Mouse (Mus musculus) kidney, postnatal 36 days (tissue): Measurements from ENCODE around the gene Arel1.
A peak's percentile ranks its signal among the peaks of the same experiment; 100 is the strongest.

ENCODE experiments used
- DNase-seq, 2 experiments: peaks; one replicate each; pipeline ENCODE4 v3.0.0; 2021 to 2022; ENCODE audit warnings: mixed read lengths in 2 of 2

Arel1 gene

GRCm38 (mm10) chr12:84970428-84971096, at the start of gene Arel1, which contains the start of gene Fcf1:
Gene Arel1 (minus strand): TSS chr12:84970900.
Gene Fcf1 (plus strand): TSS chr12:84970897.
- peak; percentile 93 to 94 for DNase-seq

DNA sequence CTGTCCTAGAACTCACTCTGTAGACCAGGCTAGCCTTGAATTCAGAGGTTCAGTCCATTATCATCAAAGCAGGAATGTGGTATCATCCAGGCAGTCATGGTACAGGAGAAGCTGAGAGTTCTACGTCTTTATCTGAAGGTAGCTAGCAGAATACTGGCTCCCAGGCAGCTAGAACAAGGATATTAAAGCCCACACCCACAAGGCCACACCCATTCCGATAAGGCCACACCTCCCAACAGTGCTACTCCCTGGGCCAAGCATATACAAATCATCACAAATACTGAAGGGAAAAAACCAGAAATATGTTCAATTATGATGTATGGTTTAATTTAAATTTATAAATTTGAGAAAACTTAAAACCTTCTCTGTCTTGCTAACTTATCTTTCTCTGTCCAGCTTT, 41.5 kb upstream of the Arel1 start:
- no peak for DNase-seq

DNA sequence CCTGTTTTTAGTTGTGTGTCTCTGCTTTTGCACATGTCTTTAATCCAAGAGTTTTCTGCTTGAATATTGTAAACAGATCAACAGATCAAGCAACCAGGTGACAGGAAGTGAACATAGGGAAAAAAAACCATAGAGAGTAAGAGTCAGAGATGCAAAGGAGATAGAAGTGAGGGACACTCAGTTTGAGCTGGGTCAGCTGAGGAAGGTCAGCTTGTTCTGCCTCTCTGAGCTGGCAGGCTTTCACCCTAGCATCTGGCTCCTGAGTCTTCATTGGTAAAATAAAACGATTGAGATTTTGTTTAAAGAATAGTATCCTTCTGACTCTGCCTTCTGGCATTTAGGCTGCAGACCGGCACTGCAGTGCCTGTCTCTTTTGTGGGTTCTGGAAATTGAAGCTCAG, 39.8 kb upstream of the Arel1 start:
- DNase-seq, result no peak

DNA sequence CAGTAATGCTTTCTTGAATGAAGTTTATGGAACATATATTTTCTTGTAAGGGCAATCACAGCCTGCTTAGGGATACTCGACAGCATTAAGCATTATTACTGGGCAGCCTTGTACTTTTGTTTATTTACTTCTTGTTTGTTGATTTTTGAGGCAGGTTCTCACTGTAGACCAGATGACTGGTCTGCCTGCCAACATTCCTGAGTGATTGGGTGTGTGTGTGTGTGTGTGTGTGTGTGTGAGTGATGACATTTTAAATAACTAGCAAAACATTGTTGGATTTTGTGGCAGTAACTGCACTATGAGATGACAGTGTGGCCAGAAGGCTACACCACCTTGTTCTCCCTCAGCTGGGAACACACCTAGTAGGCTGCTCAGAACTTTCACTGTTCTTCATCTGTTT, 39.1 kb upstream of the Arel1 start:
- peak; percentile 19 to 21 for DNase-seq

DNA sequence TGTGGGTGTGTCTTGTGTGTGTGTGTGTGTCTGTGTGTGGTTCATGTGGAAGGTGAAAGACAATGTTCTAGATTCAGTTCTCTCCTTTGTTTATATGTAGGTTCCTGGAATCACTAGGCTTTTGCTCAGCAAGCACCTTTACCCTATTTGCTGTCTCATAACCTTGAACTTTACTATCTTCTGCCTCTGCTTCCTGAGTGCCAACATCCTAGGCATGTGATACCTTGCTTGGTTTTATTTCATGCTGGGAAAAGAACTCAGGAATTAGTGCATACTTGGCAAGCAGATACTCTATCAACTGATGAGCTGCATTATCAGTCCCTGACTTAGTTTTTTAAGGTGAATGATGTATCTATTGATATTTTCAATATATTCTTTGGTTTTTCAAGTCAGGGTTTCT, 36.3 kb upstream of the Arel1 start:
- DNase-seq, result no peak

DNA sequence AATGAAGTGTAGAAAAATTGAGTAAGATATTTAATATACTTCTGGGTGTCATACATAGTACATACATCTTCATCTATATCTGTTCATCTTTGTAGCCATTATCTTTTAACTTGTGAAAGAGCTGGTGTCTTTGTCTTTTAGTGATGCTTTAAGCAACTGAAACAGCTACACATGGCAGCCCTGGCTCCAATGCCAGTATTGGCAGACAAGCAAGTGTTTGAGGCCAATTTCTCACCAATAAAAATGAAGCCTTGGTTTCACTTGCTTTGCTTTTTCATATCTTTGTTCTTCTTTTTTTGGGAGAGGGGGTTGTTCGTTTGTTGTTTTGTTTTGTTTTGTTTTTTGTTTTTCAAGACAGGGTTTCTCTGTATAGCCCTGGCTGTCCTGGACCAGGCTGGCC, 35.5 kb upstream of the Arel1 start:
- DNase-seq, result no peak

DNA sequence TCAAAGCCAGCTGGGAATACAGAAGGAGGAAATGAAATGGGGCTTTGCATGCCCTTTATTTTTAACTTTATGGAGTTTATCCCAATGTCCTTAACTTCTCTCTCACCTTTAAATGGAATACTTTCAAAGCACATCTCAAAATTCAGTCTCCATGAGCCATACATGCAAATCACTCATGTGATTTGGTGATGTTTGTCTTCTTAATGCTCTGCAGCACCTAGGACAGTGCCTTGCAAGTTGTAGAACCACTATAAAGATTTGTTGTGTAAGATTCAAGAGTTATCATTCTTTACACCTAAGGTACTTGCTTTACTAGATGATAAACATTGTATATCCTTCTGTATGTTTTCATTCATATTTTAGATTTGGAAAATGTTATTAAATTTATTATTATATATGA, 28.4 kb upstream of the Arel1 start:
- no peak for DNase-seq

- DNase-seq, result peak; percentile 34 to 67
Measured at GRCm38 (mm10) chr12:84996501-84997398, 26.1 kb upstream of the Arel1 start.

DNA sequence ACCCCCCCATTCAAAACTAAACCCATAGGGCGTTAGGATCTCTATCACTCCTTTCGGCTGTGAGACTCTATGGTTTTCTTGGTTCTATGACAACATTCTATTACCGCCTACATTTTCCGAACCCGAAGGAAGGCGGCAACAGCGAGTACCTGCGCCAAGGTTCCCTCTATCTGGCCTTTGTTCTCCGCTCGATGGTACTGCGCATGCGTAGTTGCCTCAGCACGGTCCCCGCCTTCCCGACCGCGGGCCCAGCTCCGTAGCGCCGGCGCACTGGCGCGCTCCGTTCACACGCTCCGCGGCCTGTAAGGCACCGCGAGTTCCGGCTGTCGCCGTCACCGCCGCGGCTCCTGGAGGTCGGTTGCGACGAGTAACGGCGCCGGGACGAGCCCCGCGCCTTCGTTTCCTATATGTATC, 25.4 kb upstream of the Arel1 start, which contains the start of gene Ylpm1:
TSS of gene Ylpm1 (plus strand) at position 239 of the 414 bp plus-strand sequence.
- peak; percentile 97 to 98 for DNase-seq

- DNase-seq, result no peak
Measured at GRCm38 (mm10) chr12:84995112-84995761, 24.5 kb upstream of the Arel1 start.

GRCm38 (mm10) chr12:84989456-84989855, 18.8 kb upstream of the Arel1 start:
- DNase-seq, result peak in 1 of 2 experiments; percentile 9

GRCm38 (mm10) chr12:84979264-84979862, 8.7 kb upstream of the Arel1 start:
- DNase-seq, result no peak

- no peak for DNase-seq
Measured at GRCm38 (mm10) chr12:84969656-84970427, 858 bp downstream of the Arel1 start.

DNA sequence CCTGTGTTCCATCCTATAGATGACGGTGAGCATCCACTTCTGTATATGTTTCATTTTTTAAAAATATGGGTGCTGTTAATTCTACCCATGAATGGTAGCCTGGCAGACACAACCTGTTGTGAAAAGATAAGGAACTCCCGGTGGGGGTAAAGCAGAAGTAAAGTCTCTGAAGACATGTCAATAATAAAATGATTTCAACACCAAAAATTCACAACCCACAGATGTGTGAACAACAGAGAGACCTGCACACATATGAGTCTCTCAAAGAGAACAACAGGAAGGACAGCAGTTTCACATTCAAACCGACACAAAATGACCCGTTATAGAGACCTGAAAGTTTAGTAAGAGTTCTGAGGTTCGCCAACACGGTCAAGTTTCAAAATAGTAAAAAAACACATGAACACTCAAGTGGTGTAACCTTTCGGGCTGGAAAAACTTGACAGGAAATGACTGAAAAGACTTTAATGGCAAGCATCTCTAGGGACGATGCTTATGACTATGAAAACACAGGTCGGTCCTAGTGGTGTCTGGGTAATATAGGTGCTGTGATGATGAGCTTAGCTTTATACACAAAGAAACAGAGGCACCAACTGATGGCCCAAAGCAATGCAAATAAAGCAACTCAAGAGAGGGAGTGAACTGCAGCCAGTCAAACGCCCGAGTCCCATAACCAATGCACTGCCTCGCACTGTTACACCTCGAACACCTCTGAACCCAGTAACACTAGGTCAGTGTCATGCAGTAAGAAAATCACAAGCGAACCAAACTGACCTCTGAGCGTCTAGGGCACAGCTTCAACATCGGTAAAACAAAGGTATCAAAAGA, 1.7 kb downstream of the Arel1 start:
- no peak for DNase-seq

GRCm38 (mm10) chr12:84962606-84963005, 8.1 kb downstream of the Arel1 start:
- DNase-seq, result no peak

- DNase-seq, result no peak
Measured at GRCm38 (mm10) chr12:84958794-84959356, 11.8 kb downstream of the Arel1 start.

DNA sequence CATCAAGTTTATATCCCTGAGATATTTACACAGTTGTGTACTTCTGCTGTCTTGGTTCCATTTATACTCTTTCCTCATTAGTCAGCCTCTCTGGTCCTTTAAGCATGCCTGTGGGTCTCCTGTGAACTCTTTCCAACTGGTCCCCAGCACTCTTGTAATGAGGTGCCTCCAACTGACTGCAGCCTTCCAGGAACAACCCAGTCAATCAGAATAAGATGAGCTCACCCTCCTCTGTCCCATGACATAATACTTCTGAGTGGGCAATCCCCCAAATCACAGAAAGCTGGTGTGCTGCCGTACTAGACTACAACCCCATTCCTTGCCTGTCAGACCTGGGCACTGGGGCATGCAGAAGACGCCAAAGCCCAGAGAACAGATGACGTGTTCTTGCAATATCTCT, 14.4 kb downstream of the Arel1 start:
- no peak for DNase-seq

DNA sequence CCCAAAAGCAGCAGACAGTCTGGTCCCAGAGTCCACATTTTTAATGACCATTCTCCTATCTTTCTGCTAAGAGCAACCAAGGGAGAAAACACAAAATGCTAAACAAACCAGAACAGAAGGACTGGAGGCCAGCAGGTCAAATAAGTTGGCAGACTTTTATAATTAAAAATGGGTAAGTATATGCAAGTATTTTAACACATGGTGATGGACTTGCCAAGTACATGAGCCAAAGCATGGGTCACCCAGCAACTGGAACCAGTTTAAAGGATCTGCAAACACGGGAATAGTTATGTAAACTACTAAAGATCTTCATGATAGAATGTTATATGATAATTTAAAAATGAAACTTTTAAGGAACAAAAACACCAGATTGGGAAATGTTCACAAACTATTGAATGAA, 18.3 kb downstream of the Arel1 start:
- peak in 1 of 2 experiments; percentile 3 for DNase-seq

GRCm38 (mm10) chr12:84951531-84951930, 19.2 kb downstream of the Arel1 start:
- no peak for DNase-seq

- peak in 1 of 2 experiments; percentile 23 for DNase-seq
Measured at GRCm38 (mm10) chr12:84950763-84951162, 19.9 kb downstream of the Arel1 start.
